Mouse (Mus musculus) midbrain, postnatal 0 days (tissue): ENCODE data around the gene Tpd52l1. TPM values are rescaled to one million over a fixed set of nuclear protein-coding genes. Genes with fewer than 3 reads are reported as not detected.

ENCODE experiments used
- ATAC-seq: fragments of 200-750 bp; cut with Nextera tagmentation; 2 replicates; pipeline ENCODE4 v1.8.0; 2017; ENCODE audit warnings: moderate number of reproducible peaks, mild to moderate bottlenecking, moderate TSS enrichment, moderate library complexity; ENCODE audit not compliant: low FRiP score
- DNase-seq: peaks from one replicate; pipeline ENCODE4 v3.0.0-alpha.2; 2015; ENCODE audit warnings: low spot score
- H3K27ac ChIP-seq: fragments of 300-500 bp; sonication (generic); 2 replicates; pipeline ENCODE4 v1.5.1; 2014; ENCODE audit warnings: low read depth, mild to moderate bottlenecking, low read length, mixed read lengths
- H3K27me3 ChIP-seq: fragments of 300-500 bp; sonication (generic); 2 replicates; pipeline ENCODE4 v1.6.1; 2014; ENCODE audit warnings: low read length, control low read depth, mixed read lengths; ENCODE audit not compliant: insufficient read depth
- H3K36me3 ChIP-seq: fragments of 300-500 bp; sonication (generic); 2 replicates; pipeline ENCODE4 v1.6.1; 2014; ENCODE audit warnings: low read length, control low read depth, mixed read lengths; ENCODE audit not compliant: insufficient read depth
- H3K4me1 ChIP-seq: fragments of 300-500 bp; sonication (generic); 2 replicates; pipeline ENCODE4 v1.6.1; 2014; ENCODE audit warnings: mild to moderate bottlenecking, control low read depth, antibody characterized with exemption, low read length, mixed read lengths; ENCODE audit not compliant: insufficient read depth
- H3K4me2 ChIP-seq: fragments of 300-500 bp; sonication (generic); 2 replicates; pipeline ENCODE4 v1.6.1; 2014; ENCODE audit warnings: low read depth, mild to moderate bottlenecking, low read length, mixed read lengths; ENCODE audit not compliant: poor library complexity, severe bottlenecking
- H3K4me3 ChIP-seq: fragments of 300-500 bp; sonication (generic); 2 replicates; pipeline ENCODE4 v1.5.1; 2014; ENCODE audit warnings: low read depth, mild to moderate bottlenecking, low read length, moderate library complexity
- H3K9ac ChIP-seq: fragments of 300-500 bp; sonication (generic); replicated peaks from 2 replicates; pipeline ENCODE4 v1.6.1; 2014; ENCODE audit warnings: mild to moderate bottlenecking, low read length, moderate library complexity, mixed read lengths; ENCODE audit not compliant: poor library complexity, severe bottlenecking
- H3K9me3 ChIP-seq: fragments of 300-500 bp; sonication (generic); 2 replicates; pipeline ENCODE4 v1.6.1; 2016; ENCODE audit warnings: low read length, control low read depth
- CTCF ChIP-seq: IDR thresholded peaks from 2 replicates; pipeline ENCODE4 v1.5.1; 2016; ENCODE audit warnings: antibody characterized with exemption, mild to moderate bottlenecking
- WGBS: fragments of 180-500 bp; shearing (Covaris S2); extraction: QIAGEN DNeasy Blood & Tissue Kit; methylation state at CpG from one replicate; pipeline ENCODE4 v1.1.7; 2014; 5-methylcytosine and 5-hydroxymethylcytosine counted together
- polyA plus RNA-seq: library from polyadenylated mRNA; unstranded; fragments of >200 nt; fragmentation: Nextera tagmentation; extraction: Ambion mirVana; gene quantifications from 2 replicates; pipeline ENCODE4 v1.2.1, GENCODE M21; 2015
- total RNA-seq: library from RNA; depleted of rRNA; stranded (reverse); fragments of >200 nt; gene quantifications from 2 replicates; pipeline ENCODE4 v1.2.3, GENCODE M21; 2014; rRNA removed

Gene Tpd52l1
- total RNA-seq (30.1 and 30.2 TPM in 2 replicates), polyA plus RNA-seq (82.7 and 87.9 TPM in 2 replicates)

- H3K4me2 ChIP-seq, result peak within 1 kb of the TSS; percentile 91
- ATAC-seq (peak; percentile 98), DNase-seq (peak; percentile 91)
- 1% methylated on average over 59 of the region's 59 CpGs for WGBS
- H3K9ac ChIP-seq, result peak within 1 kb of the TSS; percentile 62
- no peaks in the 10 kb centered on the region for H3K36me3 ChIP-seq
- H3K4me3 ChIP-seq, result peak within 1 kb of the TSS; percentile 61
- H3K27ac ChIP-seq, result no peak within 1 kb of the TSS
- H3K9me3 ChIP-seq, result no peaks in the 10 kb centered on the region
- peak; percentile 95 for TF ChIP-seq CTCF
- no peaks in the 10 kb centered on the region for H3K27me3 ChIP-seq
- no peaks in the 10 kb centered on the region for H3K4me1 ChIP-seq
Measured at GRCm38 (mm10) chr10:31445291-31446124, at the start of gene Tpd52l1. TSS of gene Tpd52l1 (minus strand) at chr10:31445958.

DNA sequence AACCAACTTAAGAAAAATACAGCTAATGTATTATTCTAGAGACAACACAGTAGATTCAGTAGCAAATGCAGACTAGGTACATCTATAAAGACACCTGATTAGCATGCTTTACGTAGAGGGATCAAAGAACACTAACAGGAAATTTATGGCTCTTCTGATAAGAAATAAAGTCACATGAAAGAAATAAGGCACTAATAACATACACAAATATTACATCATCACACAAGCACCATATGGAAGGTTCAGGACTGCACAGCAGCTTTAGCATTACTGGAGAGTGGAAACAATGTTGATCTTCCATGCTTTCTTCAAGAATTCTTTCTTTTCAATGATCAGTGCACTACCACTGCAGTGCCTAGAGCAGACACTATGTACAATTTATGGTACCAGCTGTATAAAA lies 48.5 kb upstream of the Tpd52l1 start:
- DNase-seq (no peak), ATAC-seq (no peak)
- H3K4me2 ChIP-seq, result no peak overlapping the region
- no peak overlapping the region for H3K4me3 ChIP-seq
- H3K9me3 ChIP-seq, result no peaks in the 10 kb centered on the region
- no peak for TF ChIP-seq CTCF
- no peaks in the 10 kb centered on the region for H3K36me3 ChIP-seq
- WGBS, result 90% methylated on average over 1 of the region's 1 CpGs
- H3K4me1 ChIP-seq, result no peaks in the 10 kb centered on the region
- H3K9ac ChIP-seq, result no peak overlapping the region
- H3K27ac ChIP-seq, result no peak overlapping the region
- no peaks in the 10 kb centered on the region for H3K27me3 ChIP-seq

GRCm38 (mm10) chr10:31467043-31467898 lies 21.5 kb upstream of the Tpd52l1 start:
- H3K27ac ChIP-seq, result no peak overlapping the region
- H3K9ac ChIP-seq, result no peak overlapping the region
- TF ChIP-seq CTCF, result no peak
- WGBS, result 71% methylated on average over 10 of the region's 10 CpGs
- no peaks in the 10 kb centered on the region for H3K27me3 ChIP-seq
- no peaks in the 10 kb centered on the region for H3K9me3 ChIP-seq
- H3K4me2 ChIP-seq, result no peak overlapping the region
- no peaks in the 10 kb centered on the region for H3K36me3 ChIP-seq
- DNase-seq (no peak), ATAC-seq (no peak)
- H3K4me3 ChIP-seq, result no peak overlapping the region
- H3K4me1 ChIP-seq, result no peaks in the 10 kb centered on the region

DNA sequence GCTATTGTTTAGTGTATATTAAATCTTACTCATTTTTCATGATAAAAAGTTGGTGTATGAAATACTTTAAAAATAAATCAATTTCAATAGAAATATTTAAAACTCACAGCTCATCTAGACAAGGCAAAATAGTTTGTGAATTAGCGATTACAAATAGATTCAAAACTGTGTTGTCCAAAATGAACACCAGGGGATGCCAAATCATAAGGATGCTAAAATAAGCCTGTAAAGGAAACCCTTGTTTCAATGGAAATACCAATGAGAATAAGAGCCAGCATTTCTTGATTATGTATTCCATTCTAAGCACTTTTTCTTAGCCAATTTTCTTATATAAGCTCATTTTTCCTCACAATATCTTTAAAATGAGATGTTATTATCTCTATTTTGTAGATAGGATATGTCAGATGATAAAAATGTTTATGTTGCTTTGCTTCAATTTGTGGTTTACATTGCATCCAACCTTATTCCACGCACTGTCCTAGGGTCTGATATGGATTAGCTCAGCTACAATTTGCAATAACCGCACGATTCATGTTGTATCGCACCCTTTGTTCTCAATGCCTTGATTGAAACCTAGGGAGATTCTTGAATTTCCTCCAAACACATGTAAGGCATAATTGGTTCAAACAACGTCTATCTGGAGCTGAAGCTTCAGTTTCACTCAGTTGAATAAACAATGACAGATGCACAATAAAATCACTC lies 20.2 kb upstream of the Tpd52l1 start:
- no peaks in the 10 kb centered on the region for H3K36me3 ChIP-seq
- ATAC-seq (no peak), DNase-seq (peak; percentile 72)
- no peak overlapping the region for H3K4me2 ChIP-seq
- peak; percentile 95 for TF ChIP-seq CTCF
- no peak overlapping the region for H3K4me3 ChIP-seq
- WGBS, result 75% methylated on average over 6 of the region's 6 CpGs
- no peak overlapping the region for H3K27ac ChIP-seq
- no peaks in the 10 kb centered on the region for H3K27me3 ChIP-seq
- H3K9ac ChIP-seq, result no peak overlapping the region
- no peaks in the 10 kb centered on the region for H3K4me1 ChIP-seq
- H3K9me3 ChIP-seq, result no peaks in the 10 kb centered on the region

- ATAC-seq (no peak), DNase-seq (no peak)
- no peaks in the 10 kb centered on the region for H3K36me3 ChIP-seq
- WGBS, result 86% methylated on average over 4 of the region's 4 CpGs
- no peaks in the 10 kb centered on the region for H3K4me1 ChIP-seq
- H3K9me3 ChIP-seq, result no peaks in the 10 kb centered on the region
- no peaks in the 10 kb centered on the region for H3K27me3 ChIP-seq
- no peak overlapping the region for H3K9ac ChIP-seq
- H3K4me3 ChIP-seq, result no peak overlapping the region
- H3K27ac ChIP-seq, result no peak overlapping the region
- TF ChIP-seq CTCF, result no peak
- no peak overlapping the region for H3K4me2 ChIP-seq
Measured at GRCm38 (mm10) chr10:31465424-31465823, 19.7 kb upstream of the Tpd52l1 start.
